Mouse (Mus musculus) liver, adult 2 months (tissue): ENCODE data around the gene Cyp2b19. TPM values are rescaled to one million over a fixed set of nuclear protein-coding genes. Genes with fewer than 3 reads are reported as not detected.
"Not testable (repeated sequence)": the region's sequence is repeated elsewhere in the genome, so short reads cannot be mapped to it uniquely, and the experiment has no call there.

Experiments used
- DNase-seq: peaks from one replicate; pipeline ENCODE4 v3.0.0-alpha.2; 2011; ENCODE audit warnings: low read depth, low spot score; ENCODE audit errors: extremely low read depth
- H3K27ac ChIP-seq: fragments of 200-500 bp; replicated peaks from 2 replicates; pipeline ENCODE4 v1.5.1; 2012; ENCODE audit warnings: low read depth, mild to moderate bottlenecking, control low read depth, inconsistent platforms, low read length; ENCODE audit not compliant: insufficient read depth
- H3K27me3 ChIP-seq: fragments of 200-500 bp; 2 replicates; pipeline ENCODE4 v1.6.1; 2012; ENCODE audit warnings: mild to moderate bottlenecking, moderate library complexity, low read length, inconsistent platforms; ENCODE audit not compliant: control insufficient read depth, insufficient read depth
- H3K36me3 ChIP-seq: fragments of 200-500 bp; 2 replicates; pipeline ENCODE4 v1.6.1; 2012; ENCODE audit warnings: low read length, inconsistent platforms; ENCODE audit not compliant: control insufficient read depth, insufficient read depth
- H3K4me1 ChIP-seq: fragments of 200-500 bp; 2 replicates; pipeline ENCODE4 v1.6.1; 2011; ENCODE audit warnings: low read length; ENCODE audit not compliant: control insufficient read depth, insufficient read depth
- H3K4me3 ChIP-seq: fragments of 200-500 bp; 2 replicates; pipeline ENCODE4 v1.5.1; 2011; ENCODE audit warnings: low read depth, mild to moderate bottlenecking, control low read depth, low read length, moderate library complexity; ENCODE audit not compliant: insufficient read depth
- H3K79me2 ChIP-seq: fragments of 200-500 bp; 2 replicates; pipeline ENCODE4 v1.6.1; 2012; ENCODE audit warnings: inconsistent platforms, mild to moderate bottlenecking, low read length, moderate library complexity; ENCODE audit not compliant: control insufficient read depth, insufficient read depth
- H3K9ac ChIP-seq: fragments of 200-500 bp; 2 replicates; pipeline ENCODE4 v1.6.1; 2012; ENCODE audit warnings: low read depth, mild to moderate bottlenecking, control low read depth, inconsistent platforms, low read length
- CTCF ChIP-seq: fragments of 200-500 bp; IDR thresholded peaks from 2 replicates; pipeline ENCODE4 v1.5.1; 2011; ENCODE audit warnings: low read depth, low read length, control low read depth
- POLR2A ChIP-seq: fragments of 200-500 bp; IDR thresholded peaks from 2 replicates; pipeline ENCODE4 v1.6.1; 2011; ENCODE audit warnings: low read length, control low read depth; ENCODE audit not compliant: insufficient read depth; ENCODE audit errors: extremely low read depth
- WGBS: fragments of 180-500 bp; shearing (Covaris S2); methylation state at CpG from one replicate; pipeline ENCODE4 v1.1.7; 2018; 5-methylcytosine and 5-hydroxymethylcytosine counted together
- polyA plus RNA-seq: library from polyadenylated mRNA; depleted of rRNA; stranded (reverse); fragments of >200 nt; gene quantifications from 2 replicates; pipeline ENCODE4 v1.2.3, GENCODE M21; 2012
- total RNA-seq: library from RNA; depleted of rRNA; stranded (reverse); fragments of >200 nt; gene quantifications from 2 replicates; pipeline ENCODE4 v1.2.3, GENCODE M21; 2014

Gene Cyp2b19
- total and polyA plus RNA-seq, 2 experiments: not detected

DNA sequence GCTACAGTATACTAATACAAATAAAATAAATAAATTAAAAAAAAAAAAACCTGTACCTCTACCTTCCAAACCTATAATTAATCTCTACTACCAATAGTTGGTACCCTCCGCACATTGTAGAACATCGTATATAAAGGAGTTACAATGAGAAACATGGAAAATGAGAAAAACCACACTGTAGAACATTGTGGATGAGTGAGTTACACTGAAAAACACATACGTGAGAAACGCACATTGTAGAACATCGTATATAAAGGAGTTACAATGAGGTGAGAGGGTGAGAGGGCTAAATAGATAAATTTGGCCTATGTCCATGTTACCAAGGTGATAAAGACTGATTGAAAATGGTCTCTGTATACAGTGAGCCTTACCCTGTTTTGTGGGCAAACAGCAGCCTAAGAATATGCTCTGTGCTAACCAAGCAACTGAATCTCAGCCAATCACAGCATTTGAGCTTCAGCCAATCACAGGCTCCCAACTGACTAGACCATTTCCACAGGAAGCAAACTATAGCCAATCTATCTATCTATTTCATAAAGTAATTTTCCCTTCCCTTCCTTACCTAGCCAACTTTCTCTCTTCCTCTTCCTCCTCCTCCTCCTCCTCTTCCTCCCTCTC is 23.0 kb downstream of the Cyp2b19 start:
- no peak for DNase-seq
- H3K4me3 ChIP-seq: no peak overlapping the region
- TF ChIP-seq POLR2A (no peak), CTCF (no peak)
- peaks cover 11% of the 10 kb centered on the region for H3K4me1 ChIP-seq
- H3K27ac ChIP-seq: no peak overlapping the region
- H3K36me3 ChIP-seq: no peaks in the 10 kb centered on the region
- no peak overlapping the region for H3K9ac ChIP-seq
- no peaks in the 10 kb centered on the region for H3K79me2 ChIP-seq
- 80% methylated on average over 5 of the region's 5 CpGs for WGBS
- H3K27me3 ChIP-seq: no peaks in the 10 kb centered on the region

GRCm38 (mm10) chr7:26780510-26780909 is 23.6 kb downstream of the Cyp2b19 start:
- Histone ChIP-seq H3K9ac (no peak overlapping the region), H3K27me3 (no peaks in the 10 kb centered on the region), H3K79me2 (no peaks in the 10 kb centered on the region), H3K4me1 (peaks cover 11% of the 10 kb centered on the region), H3K27ac (no peak overlapping the region), H3K36me3 (no peaks in the 10 kb centered on the region), H3K4me3 (no peak overlapping the region)
- no peak for DNase-seq
- TF ChIP-seq CTCF: no peak
- TF ChIP-seq POLR2A: no peak
- WGBS: 60% methylated on average over 11 of the region's 11 CpGs

- DNase-seq: no peak
- Histone ChIP-seq H3K27ac (no peak overlapping the region), H3K4me1 (peaks cover 11% of the 10 kb centered on the region), H3K27me3 (no peaks in the 10 kb centered on the region), H3K4me3 (no peak overlapping the region), H3K79me2 (no peaks in the 10 kb centered on the region), H3K9ac (no peak overlapping the region), H3K36me3 (no peaks in the 10 kb centered on the region)
- TF ChIP-seq CTCF (no peak), POLR2A (no peak)
- 38% methylated on average over 8 of the region's 8 CpGs for WGBS
Measured at GRCm38 (mm10) chr7:26780998-26781766, 24.2 kb downstream of the Cyp2b19 start.

GRCm38 (mm10) chr7:26781767-26782131 is 24.8 kb downstream of the Cyp2b19 start:
- H3K4me3 ChIP-seq: no peak overlapping the region
- H3K4me1 ChIP-seq: peaks cover 11% of the 10 kb centered on the region
- no peak overlapping the region; the same call in 1 of the 2 replicates for H3K27ac ChIP-seq
- no peak overlapping the region; the same call in 1 of the 2 replicates for H3K9ac ChIP-seq
- H3K36me3 ChIP-seq: no peaks in the 10 kb centered on the region
- no peaks in the 10 kb centered on the region for H3K79me2 ChIP-seq
- 19% methylated on average over 8 of the region's 8 CpGs for WGBS
- TF ChIP-seq POLR2A (no peak), CTCF (no peak)
- no peaks in the 10 kb centered on the region for H3K27me3 ChIP-seq
- peak; percentile 86 for DNase-seq

GRCm38 (mm10) chr7:26783163-26783562 is 26.2 kb downstream of the Cyp2b19 start:
- Histone ChIP-seq H3K9ac (no peak overlapping the region), H3K4me3 (no peak overlapping the region), H3K27ac (peak overlapping the region; percentile 20; the same call in 1 of the 2 replicates), H3K79me2 (no peaks in the 10 kb centered on the region), H3K36me3 (no peaks in the 10 kb centered on the region), H3K27me3 (no peaks in the 10 kb centered on the region), H3K4me1 (peaks cover 11% of the 10 kb centered on the region)
- TF ChIP-seq CTCF (no peak), POLR2A (no peak)
- WGBS: 14% methylated on average over 5 of the region's 5 CpGs
- DNase-seq: peak; percentile 99

GRCm38 (mm10) chr7:26786013-26786412 is 29.1 kb downstream of the Cyp2b19 start:
- H3K27me3 ChIP-seq, H3K4me3 ChIP-seq, H3K27ac ChIP-seq, H3K36me3 ChIP-seq, H3K79me2 ChIP-seq, DNase-seq, H3K9ac ChIP-seq: not testable (repeated sequence)
- 77% methylated on average over 1 of the region's 1 CpGs for WGBS
- H3K4me1 ChIP-seq: peaks cover 11% of the 10 kb centered on the region
